Mouse (Mus musculus) myocyte (in vitro differentiated cells): ENCODE data around the gene Klk14.

Experiments
- POLR2A ChIP-seq: IDR thresholded peaks from one replicate; pipeline ENCODE4 v1.6.1; 2011; ENCODE audit warnings: low read depth, mild to moderate bottlenecking, control low read depth, moderate library complexity; ENCODE audit not compliant: insufficient read length
- USF1 ChIP-seq: IDR thresholded peaks from one replicate; pipeline ENCODE4 v1.6.1; 2011; ENCODE audit warnings: low read depth, mild to moderate bottlenecking, control low read depth, moderate library complexity

DNA sequence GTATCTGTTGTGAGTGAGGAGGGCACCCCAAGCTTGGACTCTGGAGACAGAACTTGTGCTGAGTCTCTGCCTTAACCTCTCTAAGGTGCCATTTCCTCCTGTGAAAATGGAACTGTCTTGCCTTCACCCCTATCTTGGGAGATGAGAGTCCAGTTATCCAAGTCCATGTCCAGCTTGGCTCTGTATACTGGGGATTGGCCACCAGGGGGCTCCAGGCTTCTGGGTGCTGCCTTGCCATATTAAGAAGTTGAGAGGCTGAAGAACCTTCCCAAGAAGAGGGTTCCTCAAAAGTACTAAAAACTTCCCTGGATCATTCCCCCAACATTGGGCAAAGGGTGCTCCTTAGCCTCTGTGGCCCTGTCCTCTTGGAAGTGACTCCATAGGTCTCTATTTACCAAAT, 11.7 kb upstream of the Klk14 start:
- TF ChIP-seq USF1 = no peak
- TF ChIP-seq POLR2A = no peak
